Mouse (Mus musculus): Measurements from ENCODE around the gene Zmynd10.

DNA sequence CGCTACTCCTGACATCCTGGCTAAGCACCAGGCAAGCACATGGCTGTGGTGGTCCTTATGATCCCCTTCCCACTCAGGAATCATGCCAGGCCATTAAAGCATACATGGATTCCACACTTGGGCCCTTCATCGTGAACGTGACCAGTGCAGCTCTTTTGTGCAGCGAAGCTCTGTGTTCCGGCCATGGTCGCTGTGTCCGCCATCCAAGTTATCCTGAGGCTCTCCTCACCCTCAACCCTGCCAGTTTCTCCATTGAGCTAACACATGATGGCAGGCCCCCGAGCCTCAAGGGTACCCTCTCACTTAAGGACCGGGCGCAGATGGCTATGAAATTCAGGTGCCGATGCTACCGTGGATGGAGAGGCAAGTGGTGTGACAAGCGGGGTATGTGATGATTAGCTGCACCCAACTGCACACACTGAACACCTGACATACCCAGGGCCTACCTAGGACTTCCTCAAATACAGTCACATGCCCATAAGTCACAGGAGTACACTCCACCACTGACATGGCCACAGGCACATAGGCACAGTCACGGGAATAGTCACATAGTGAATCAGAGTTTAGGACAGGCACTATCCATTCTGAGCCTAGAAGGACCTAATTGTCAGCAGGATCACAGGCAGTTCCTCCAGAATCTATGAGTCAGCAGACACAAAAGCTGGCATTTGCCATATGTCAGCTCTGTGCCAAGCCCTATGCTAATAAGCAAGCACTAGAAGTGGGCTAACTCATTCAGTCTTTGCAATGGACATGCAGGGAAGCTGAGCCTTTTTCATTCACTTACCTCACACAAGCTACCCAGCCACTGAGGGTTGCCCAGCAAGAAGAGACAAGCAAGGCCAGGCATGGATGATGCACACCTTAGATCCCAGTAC is 32.2 kb downstream of the Zmynd10 start:
- no peak for TF ChIP-seq CTCF (IDR thresholded peaks at IDR 0.05; ENCODE audit: low read depth, low read length)
- TF ChIP-seq POLR2A (IDR thresholded peaks at IDR 0.05; ENCODE audit: extremely low read depth, insufficient read depth, low read length): no peak
